Mouse (Mus musculus): ENCODE data around the gene Cntnap2. TPM values are rescaled to one million over a fixed set of nuclear protein-coding genes. Genes with fewer than 3 reads are reported as not detected.
"Not testable (repeated sequence)": the region's sequence is repeated elsewhere in the genome, so short reads cannot be mapped to it uniquely, and the experiment has no call there.

Gene Cntnap2
- total RNA-seq, 1 experiment from 2014 or later, result 1.3 TPM

DNA sequence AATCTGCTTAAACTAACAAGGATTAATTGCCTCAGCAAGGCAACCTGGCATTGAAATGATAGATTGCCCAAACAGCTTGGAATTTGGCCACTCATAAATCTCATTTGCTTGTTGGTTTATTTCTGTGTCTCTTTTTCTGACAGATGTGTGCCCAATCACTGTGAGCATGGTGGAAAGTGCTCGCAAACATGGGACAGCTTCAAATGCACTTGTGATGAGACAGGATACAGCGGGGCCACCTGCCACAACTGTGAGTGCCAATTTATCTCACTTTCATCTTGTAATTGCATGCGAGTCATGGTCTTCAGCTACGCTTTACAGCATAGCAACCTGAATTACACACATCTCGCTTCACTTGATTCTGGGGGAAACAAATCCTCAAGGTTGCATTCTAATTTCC is 1287.8 kb downstream of the Cntnap2 start:
- no peak for DNase-seq

DNA sequence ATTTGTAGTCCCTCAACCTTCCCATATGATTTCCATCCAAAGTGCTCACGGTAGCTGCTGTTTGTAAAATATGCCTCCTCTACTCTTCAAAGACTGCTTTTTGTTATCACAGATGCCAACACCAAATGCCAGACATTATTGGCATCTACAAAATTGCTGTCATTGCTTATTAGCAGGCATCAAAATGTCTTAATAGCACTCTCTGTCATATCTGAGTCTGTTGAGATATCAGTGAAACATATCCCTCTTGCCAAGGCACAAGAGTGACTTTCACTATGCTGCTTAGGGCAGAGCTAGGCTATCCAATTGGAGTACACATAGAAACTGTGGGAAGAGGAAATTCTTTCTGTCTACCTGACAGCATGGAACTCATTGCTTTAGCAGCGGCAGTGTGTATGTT is 1301.9 kb downstream of the Cntnap2 start:
- no peak for DNase-seq

DNA sequence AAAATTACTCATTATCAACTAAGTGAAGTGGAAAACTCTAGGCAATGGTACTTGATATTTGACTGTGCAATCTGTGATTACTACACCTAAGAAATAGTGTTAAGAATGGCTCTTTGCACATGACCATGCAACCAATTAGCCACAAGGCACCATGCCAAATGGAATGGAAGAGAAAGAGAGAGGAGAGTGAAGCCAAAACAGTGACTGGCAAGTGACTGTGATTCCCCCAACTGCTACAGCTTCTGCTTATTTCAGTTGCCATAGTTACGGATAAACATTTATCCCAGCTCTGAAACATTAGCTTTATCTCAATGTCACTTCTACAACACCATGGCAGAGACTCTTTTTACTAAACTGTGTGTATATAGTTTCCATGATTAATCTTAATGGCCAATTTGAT is 1303.0 kb downstream of the Cntnap2 start:
- DNase-seq, result no peak

DNA sequence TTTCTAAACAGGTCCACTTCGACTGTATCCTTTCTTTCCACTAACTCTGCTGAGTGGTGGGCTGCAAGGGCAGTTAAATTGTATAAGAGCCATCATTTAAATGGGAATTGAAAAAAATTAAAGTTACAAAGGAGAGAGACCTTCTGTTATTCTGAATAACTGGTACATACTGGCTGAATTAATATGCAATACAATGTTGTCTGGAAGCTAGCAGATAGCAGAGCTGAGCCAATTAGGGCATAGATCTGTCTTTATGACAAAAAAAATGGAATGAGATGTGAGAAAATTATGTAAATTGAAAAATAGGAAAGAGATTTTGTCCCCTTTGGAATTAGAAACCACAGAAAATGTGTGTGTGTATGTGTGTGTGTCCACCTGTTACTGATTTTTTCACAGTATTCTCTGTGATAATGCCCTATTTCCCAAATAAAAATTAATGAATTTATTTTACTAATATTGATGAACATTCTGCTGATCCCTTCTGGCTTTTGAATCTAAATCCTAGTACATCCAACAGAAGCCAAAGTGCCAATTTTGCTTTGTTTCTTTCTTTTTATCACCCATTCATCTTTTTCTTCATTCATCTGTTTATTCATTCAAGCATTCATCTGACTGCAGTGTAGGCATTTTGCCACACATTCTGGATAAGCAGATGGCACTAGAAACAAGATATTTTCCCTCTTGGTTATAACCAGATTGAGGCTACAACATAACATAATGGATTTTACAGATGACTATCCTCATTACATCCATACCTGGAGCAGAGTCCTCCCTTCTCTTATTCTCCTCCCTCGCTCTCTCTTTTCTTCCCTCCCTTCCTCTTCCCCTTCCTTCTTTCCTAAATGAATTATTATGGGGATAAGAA is 1339.8 kb downstream of the Cntnap2 start:
- no peak for DNase-seq

DNA sequence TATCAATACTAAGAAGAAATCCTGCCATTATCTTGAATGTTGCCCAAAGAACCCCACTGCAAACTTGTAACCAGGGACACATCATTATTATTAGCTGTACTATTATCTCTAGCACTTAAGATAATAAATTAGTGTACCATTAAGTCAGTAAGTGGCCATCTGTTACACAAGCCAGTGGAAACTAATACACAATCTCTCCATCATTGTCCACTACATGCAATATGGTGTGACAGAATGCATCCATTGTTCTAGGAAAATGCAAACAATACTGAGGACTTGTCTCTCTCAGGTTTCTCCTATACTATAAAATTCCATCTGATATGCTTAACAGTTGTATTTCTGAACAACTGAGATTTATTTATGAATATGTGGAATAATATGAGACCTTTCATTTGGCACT is 1355.0 kb downstream of the Cntnap2 start:
- DNase-seq, result no peak

DNA sequence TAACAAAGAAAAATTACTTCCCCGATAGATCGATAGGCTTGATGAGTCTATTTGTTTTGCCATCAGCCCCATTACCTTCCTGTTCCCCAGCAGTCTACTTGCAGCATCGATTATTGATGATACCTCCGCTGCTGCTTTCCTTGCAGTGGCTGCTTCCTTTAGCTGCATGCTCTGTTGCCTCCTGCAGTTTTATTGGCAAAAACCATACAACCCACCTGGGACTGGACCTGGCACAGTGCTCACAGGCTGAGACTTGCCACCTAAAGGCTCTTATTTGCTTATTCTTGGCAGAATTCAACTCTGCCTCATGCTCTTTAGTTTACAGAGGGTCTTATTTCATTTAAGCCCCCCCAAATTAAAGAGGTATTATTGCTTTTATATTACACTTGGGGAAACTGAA is 1355.4 kb downstream of the Cntnap2 start:
- DNase-seq, result no peak

DNA sequence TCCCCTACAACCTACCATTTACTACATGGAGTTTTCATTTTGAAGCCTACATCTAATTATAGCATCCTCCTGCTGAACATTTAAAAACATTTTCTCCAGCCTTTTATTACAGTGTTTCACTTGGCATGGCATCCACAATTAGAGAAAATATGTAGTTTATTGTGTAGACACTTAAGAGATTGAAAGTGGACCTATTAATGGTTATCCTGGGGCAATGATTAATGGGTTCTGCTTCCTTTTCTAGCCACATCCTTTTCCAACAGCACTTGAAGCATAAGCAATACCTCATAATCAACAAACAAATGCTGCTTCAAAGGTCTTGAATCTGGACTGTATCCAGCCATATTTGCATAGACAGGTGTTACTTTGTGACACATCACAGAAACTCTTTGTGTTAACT is 1360.7 kb downstream of the Cntnap2 start:
- no peak for DNase-seq

DNA sequence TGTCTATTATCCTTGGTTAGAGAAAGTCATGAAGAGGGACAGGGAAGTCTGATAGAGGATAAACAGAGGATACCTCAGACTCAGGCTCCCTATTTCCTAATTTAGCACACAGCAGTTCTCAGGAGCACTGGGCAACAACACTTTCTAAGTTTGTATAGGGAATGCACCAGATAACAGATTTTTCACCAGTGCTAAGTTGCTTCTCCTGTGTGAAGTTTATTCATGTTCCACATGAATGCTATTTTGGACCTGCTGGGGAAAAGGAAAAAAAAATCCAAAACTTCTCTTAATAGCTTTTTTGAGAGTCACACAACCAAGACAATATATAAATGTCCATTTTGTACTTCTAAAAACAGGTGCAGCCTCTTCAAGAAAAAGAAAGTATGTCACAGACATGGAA is 1361.2 kb downstream of the Cntnap2 start:
- DNase-seq, result no peak

DNA sequence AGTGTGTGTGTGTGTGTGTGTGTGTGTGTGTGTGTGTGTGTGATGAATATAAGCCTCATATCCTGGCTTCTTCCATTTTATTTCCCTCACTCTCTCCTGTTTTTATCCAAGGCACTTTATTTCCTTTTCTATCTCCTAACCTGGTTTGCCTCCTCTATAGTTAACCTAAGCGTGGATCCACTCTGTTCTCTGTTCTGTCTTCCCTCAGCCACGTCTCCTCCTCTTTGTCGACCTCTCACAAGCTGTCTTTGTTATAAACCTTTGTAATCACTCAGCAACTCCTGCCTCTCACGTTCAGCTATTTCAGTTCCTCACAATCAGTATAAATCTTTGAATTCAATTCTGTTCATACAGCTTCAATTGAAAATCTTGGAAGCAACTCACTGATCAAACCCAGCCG is 1369.1 kb downstream of the Cntnap2 start:
- DNase-seq, result no peak

DNA sequence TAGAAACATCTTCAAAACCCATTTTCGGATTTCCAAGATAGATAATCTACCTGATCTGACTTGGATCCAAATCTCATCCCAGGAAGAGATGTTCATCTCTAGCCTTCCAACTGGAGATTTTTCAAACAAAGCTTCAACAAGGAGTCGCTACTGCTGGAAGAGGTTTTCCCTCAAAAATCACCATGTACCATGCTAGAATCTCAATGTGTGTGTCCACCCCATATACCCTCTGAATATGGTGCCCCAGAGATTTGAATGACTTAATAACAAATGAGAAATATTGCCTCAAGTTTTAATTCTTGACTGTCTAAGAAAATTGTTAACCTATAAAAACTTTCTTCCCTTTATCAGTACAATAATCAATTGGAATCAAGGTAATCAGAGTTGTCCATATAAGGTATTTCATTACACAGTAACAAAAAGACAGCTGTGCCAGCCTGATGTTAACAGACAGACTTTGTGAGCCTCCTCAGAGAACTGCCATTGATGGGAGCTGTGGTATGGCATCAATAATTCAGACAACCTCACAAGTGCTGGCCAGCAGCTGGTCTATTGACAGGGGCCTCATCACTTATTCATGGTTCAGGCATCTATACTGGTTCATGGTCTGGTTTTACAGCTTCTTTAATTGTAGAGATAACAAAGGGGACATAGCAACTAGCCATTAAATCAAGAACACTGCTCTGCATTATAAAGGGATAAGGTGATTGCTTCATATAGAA is 1391.9 kb downstream of the Cntnap2 start:
- no peak for DNase-seq

DNA sequence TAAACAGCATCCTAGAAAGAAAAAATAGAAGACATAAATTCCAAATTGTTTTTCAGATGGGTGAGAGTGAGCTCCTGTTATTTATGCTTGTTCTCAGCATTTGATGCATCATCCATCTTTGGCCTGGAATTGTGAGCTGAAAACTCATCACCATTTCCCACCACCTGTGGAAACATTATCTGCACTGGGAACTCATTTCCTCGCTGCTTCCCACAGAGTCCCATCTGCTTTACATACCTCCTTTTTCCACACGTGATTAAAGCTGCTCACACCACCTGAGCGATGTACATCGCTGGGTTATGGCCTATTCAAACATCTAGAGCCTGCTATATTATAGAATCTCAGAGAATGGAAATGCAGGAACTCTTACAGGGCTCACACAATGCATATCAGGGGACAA is 1413.5 kb downstream of the Cntnap2 start:
- no peak for DNase-seq

DNA sequence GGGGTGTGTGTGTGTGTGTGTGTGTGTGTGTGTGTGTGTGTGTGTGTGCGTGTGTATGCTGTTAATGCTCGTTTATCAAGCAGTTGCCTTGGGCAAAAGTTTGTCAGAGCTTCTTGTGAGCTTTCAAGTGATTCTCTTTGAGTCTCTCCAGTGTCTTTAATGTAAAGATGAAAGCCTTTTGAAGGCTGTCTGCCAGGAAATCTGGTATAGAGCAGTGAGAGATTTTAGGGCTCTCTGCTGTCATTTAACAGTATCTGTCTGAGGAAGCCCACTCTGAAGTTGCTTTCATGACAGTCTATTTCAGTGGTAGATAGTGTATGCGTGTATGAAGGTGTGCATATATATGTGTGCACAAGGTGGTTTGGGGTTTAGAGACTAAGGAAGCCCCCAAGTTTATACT is 1425.2 kb downstream of the Cntnap2 start:
- no peak for DNase-seq

DNA sequence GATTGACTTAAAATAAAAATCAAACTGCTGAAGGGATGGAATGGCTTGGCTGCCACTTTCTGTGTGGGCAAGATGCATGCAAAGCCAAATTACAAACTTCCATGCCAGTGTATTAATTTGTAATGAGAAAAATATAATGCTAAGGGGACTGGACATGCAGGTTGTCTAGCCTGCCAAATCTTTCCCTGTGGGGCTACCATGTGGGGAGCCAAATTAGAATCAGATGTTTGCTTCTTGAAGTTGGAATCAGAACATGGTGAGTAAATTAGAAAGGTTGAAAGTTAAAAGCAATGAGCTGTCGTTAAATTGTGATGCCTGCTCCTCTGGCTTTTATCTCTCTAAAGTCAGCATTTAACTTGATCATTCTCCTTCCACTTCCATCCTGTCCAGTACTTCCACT is 1443.6 kb downstream of the Cntnap2 start:
- no peak for DNase-seq

DNA sequence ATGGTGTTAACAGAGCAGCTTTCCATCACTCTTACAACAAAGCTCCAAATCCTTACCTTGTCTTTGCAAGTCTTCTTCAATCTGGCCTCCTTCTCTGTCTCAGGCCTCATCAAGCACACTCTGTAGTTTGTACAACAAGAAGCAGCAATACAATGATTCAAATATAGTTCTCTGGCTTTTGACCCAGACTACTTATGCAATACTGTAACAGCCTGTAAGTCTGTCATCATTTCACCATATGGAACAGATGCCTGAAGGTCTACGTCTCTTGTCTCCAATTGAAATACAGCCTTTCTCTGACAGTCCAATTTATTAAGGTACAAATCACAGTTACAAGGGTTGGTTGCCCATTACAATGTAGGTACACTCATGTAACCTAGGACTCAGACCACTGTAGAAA is 1453.7 kb downstream of the Cntnap2 start:
- DNase-seq, result no peak

DNA sequence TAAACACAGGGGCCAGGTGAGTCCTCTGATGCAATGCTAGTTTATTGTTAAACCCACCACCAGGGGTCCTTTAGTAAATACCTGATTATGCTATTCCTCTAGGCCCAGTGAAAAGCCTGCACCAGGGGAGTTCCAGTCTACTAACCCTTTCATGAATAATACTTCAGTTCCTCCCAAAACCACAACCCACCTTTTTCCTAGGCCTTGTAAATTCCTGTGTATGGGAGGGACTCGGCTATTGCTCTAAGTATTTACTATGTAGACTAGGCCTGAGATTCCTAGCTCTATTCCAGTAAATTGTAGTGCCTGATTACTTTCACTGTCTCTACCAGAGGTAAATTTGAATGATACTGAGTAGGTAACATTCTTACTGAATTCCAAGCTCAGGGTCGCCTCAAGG is 1478.4 kb downstream of the Cntnap2 start:
- DNase-seq, result not testable (repeated sequence)

DNA sequence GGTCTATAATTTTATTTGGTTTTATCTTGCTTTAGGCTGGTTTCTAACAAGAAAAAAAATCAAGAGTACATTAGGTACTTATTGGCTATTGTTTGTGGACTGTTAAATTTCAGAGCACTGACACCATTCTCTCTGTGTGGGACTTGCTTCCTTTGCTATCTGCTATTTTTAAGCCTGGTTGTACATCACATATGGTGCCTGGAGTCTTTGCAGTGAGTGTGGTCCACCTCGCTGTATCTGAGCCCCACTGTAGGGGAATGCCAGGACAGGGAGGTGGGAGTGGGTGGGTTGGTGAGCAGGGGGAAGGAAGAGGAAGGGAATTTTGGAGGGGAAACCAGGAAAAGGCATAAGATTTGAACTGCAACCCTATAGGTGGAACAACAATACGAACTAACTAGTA is 1504.3 kb downstream of the Cntnap2 start:
- no peak for DNase-seq

DNA sequence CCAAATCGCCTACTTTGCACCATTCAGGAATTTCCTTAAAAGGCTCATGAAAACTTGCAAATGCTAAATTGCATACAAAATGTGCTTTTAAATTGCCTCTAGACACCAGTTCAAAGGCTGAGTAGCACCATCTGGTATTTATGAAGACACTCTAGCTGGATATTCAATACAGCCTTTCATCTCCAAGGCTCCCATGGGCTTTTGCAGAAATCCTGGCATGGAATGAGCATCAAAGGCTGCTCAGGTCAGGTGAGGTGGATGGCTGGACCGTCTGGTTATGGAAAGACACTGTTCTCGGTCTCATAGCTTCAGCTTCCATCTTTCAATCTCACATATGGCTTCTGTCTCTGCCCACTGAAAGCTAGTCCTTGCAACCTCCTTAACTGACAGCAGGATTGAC is 1515.9 kb downstream of the Cntnap2 start:
- no peak for DNase-seq

DNA sequence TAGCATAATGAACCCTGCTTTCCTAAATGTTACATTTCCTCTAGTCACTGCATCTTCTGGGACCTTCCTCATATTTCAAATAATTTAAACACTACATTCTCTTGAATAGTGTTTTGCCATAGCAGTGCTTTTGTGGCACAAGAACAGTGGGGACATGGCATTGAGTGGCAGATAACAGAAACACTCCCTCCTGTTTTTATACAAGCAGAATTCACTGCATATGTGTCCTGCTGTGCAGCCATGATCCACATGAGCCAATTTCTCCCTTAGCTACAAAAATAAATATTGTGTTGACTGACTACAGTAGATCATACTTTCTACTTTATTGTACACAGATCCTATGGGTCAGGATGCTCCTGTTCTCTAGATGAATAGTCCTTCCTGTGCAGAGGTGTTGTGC is 1553.2 kb downstream of the Cntnap2 start:
- DNase-seq, result no peak

DNA sequence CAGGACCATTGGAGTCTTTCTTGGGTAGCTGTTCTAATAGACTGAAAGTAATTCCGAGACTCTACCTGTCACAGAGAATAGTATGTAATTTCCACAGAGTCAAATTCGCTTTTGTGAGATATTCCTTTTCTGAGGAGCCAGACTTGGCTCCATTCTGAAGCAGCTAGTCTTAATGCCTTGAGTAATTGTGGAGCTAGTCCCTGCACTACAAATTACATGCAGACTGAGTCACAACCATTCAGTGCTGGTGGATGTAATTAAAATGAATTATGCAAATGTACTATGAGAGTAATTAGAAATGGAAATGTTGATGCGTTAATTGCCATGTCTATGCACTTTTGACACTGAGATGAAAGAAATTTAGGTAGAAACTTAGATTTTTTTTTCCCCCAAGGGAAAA is 1553.7 kb downstream of the Cntnap2 start:
- DNase-seq, result no peak

DNA sequence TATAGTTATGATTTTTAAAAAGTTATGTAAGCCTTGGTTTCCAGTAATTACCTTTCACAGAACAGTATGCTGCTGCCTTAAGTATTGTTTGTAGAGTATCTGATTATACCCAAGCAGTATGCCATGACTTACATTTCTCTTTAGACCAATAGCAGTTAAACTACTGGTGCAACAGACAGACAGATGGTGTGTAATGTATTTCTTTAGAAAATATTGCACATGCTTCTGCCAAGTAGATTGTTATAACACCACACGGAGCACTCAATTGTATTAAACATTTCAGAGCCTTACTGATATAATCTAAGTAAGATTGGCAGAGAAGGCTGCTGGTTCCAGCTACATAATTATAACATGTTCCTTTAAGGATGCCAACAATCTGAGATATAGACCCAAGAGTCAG is 1609.9 kb downstream of the Cntnap2 start:
- no peak for DNase-seq

DNA sequence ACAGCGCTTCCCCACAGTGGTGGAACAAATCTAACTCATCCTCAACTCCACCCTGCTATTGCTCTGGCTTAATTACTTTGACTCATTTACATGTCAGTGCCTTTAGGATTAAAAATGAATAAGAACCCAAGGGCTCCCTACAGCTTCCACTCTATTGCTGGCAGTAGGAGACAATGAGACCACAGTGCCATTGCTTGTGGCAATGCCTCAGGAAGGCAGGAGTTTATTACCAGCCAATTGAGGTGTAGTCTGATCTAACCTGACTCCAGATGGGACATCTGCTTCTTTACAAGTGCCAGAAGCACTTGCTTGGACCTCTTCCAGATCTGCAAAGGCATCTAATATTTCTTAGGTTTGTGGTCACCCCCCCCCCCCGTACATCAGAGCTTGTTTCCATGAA is 1615.9 kb downstream of the Cntnap2 start:
- no peak for DNase-seq

DNA sequence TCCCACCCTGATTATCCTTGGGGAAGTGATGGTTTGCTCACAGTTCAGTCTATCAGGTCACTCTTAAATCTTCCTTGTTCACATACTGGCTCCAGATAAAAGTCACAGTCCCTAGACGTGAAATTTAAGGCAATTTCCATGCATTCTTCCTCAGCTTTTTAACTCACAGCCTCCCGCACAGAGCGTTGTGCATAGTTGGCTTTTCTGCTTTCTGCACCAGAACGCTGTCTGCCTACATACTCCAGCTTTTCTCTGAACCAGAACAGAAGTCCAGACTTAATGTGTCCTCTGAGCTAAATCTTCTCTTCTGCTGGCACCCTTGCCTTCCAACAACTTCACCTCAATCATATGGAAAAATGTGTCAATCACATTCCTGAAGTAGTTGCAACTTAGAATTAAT is 1616.5 kb downstream of the Cntnap2 start:
- no peak for DNase-seq

DNA sequence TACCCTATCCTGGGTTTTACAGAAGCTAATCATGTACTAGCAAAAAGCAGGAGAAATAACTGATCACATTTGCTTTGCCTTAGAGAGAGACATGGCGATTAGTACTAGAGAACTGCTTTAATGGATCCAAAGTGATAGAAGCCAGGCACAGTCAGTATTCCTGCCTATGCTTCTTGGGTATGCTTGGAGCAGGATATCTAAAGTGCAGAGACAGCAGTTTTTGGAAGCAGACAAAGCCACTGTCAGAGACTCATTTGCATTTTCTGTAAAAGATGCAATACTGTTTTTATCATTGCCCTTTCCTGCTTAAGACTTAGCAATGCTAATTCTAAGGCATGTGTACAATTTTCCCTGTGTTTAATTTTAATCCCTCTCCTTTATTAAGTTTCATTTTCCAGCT is 1637.0 kb downstream of the Cntnap2 start:
- no peak for DNase-seq

DNA sequence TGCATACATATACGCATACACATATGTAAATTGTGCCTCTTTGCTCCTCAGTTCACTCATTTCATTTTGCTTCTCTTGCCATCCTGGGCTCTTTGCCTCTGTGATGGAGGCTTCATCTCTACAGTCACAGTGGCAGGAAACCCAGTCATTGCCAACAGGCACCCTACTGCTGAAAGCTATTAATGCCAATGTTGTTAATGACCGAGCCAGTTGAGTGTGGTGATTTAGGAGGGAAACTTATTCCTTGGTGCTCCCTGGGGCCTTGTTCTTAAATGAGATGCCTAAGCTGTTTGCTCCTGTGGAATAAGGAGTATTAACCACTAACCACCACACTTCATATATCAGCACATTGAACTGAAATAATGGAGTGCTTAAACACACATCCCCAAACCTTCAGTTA is 1640.2 kb downstream of the Cntnap2 start:
- no peak for DNase-seq

Measured in adrenal gland, postnatal 14 days (tissue).